Mouse (Mus musculus) monocyte, adult 5-6 weeks (primary cell): ENCODE data around the gene Myl9. TPM values are rescaled to one million over a fixed set of nuclear protein-coding genes. Genes with fewer than 3 reads are reported as not detected.

Experiments used
- ATAC-seq: fragments of 153-309, 156-312 bp; replicated peaks from 2 replicates; pipeline ENCODE4 v1.8.0; 2017; ENCODE audit warnings: mild to moderate bottlenecking; ENCODE audit not compliant: low TSS enrichment, insufficient number of reproducible peaks, severe bottlenecking, poor library complexity, low FRiP score
- total RNA-seq: library from RNA; stranded (forward); fragments of 200-1000, 200-491, 200-594 nt; gene quantifications from 3 replicates; pipeline ENCODE4 v1.2.3, GENCODE M21; 2017

The Myl9 gene
- total RNA-seq, 1 experiment from 2014 or later: 5.0 TPM

GRCm38 (mm10) chr2:156761521-156762278 lies 13.5 kb upstream of the Myl9 start:
- ATAC-seq: no peak

GRCm38 (mm10) chr2:156762499-156762898 lies 12.7 kb upstream of the Myl9 start:
- no peak for ATAC-seq

- no peak for ATAC-seq
Measured at GRCm38 (mm10) chr2:156763101-156763500, 12.1 kb upstream of the Myl9 start.

GRCm38 (mm10) chr2:156764022-156764421 lies 11.2 kb upstream of the Myl9 start:
- no peak for ATAC-seq

GRCm38 (mm10) chr2:156764747-156765146 lies 10.5 kb upstream of the Myl9 start:
- ATAC-seq: no peak

GRCm38 (mm10) chr2:156765593-156765992 lies 9.6 kb upstream of the Myl9 start:
- no peak for ATAC-seq

GRCm38 (mm10) chr2:156766227-156767019 lies 8.8 kb upstream of the Myl9 start:
- ATAC-seq: no peak

GRCm38 (mm10) chr2:156767108-156767507 lies 8.1 kb upstream of the Myl9 start:
- no peak for ATAC-seq

GRCm38 (mm10) chr2:156769274-156769673 lies 5.9 kb upstream of the Myl9 start:
- ATAC-seq: no peak

GRCm38 (mm10) chr2:156773470-156773869 lies 1.8 kb upstream of the Myl9 start:
- ATAC-seq: no peak

GRCm38 (mm10) chr2:156774035-156774737 lies 1.0 kb upstream of the Myl9 start:
- no peak for ATAC-seq

- ATAC-seq: no peak
Measured at GRCm38 (mm10) chr2:156775455-156776435, 525 bp downstream of the Myl9 start.

- no peak for ATAC-seq
Measured at GRCm38 (mm10) chr2:156776907-156777306, 1.7 kb downstream of the Myl9 start.

- no peak for ATAC-seq
Measured at GRCm38 (mm10) chr2:156777326-156778004, 2.2 kb downstream of the Myl9 start.

GRCm38 (mm10) chr2:156778571-156778970 lies 3.4 kb downstream of the Myl9 start:
- ATAC-seq: no peak

- ATAC-seq: no peak
Measured at GRCm38 (mm10) chr2:156779036-156779435, 3.8 kb downstream of the Myl9 start.

GRCm38 (mm10) chr2:156779488-156779887 lies 4.3 kb downstream of the Myl9 start:
- ATAC-seq: no peak

- no peak for ATAC-seq
Measured at GRCm38 (mm10) chr2:156780129-156780528, 4.9 kb downstream of the Myl9 start.
